Mouse (Mus musculus) lung, postnatal 0 days (tissue): ENCODE measurements around the gene Stpg3. TPM values are rescaled to one million over a fixed set of nuclear protein-coding genes. Genes with fewer than 3 reads are reported as not detected.
"Not testable (repeated sequence)": the region's sequence is repeated elsewhere in the genome, so short reads cannot be mapped to it uniquely, and the experiment has no call there.

Experiments
- ATAC-seq: fragments of 200-750 bp; cut with Nextera tagmentation; 2 replicates; pipeline ENCODE4 v1.8.0; 2017; ENCODE audit warnings: moderate library complexity
- DNase-seq: peaks from one replicate; pipeline ENCODE4 v3.0.0-alpha.2; 2016; ENCODE audit warnings: low spot score
- H3K27ac ChIP-seq: fragments of 300-500 bp; sonication (generic); 2 replicates; pipeline ENCODE4 v1.5.1; 2014; ENCODE audit warnings: antibody characterized with exemption, mild to moderate bottlenecking, low read length, mixed read lengths
- H3K27me3 ChIP-seq: fragments of 300-500 bp; sonication (generic); replicated peaks from 2 replicates; pipeline ENCODE4 v1.6.1; 2014; ENCODE audit warnings: low read length, mixed read lengths; ENCODE audit not compliant: insufficient read depth
- H3K36me3 ChIP-seq: fragments of 300-500 bp; sonication (generic); 2 replicates; pipeline ENCODE4 v1.6.1; 2014; ENCODE audit warnings: low read length, mixed read lengths; ENCODE audit not compliant: insufficient read depth
- H3K4me1 ChIP-seq: fragments of 300-500 bp; sonication (generic); 2 replicates; pipeline ENCODE4 v1.6.1; 2014; ENCODE audit warnings: antibody characterized with exemption, low read depth, low read length, mixed read lengths; ENCODE audit not compliant: insufficient read depth
- H3K4me2 ChIP-seq: fragments of 300-500 bp; sonication (generic); replicated peaks from 2 replicates; pipeline ENCODE4 v1.6.1; 2014; ENCODE audit warnings: low read depth, mild to moderate bottlenecking, low read length, moderate library complexity, mixed read lengths
- H3K4me3 ChIP-seq: fragments of 300-500 bp; sonication (generic); 2 replicates; pipeline ENCODE4 v1.5.1; 2014; ENCODE audit warnings: low read depth, low read length
- H3K9ac ChIP-seq: fragments of 300-500 bp; sonication (generic); replicated peaks from 2 replicates; pipeline ENCODE4 v1.6.1; 2014; ENCODE audit warnings: low read depth, mild to moderate bottlenecking
- H3K9me3 ChIP-seq: fragments of 300-500 bp; sonication (generic); 2 replicates; pipeline ENCODE4 v1.6.1; 2016; ENCODE audit warnings: low read length, mixed read lengths
- CTCF ChIP-seq: IDR thresholded peaks from 2 replicates; pipeline ENCODE4 v1.5.1; 2016; ENCODE audit warnings: antibody characterized with exemption, mild to moderate bottlenecking
- EP300 ChIP-seq: IDR thresholded peaks from 2 replicates; pipeline ENCODE4 v1.6.1; 2016; ENCODE audit warnings: antibody characterized with exemption, mild to moderate bottlenecking, control low read depth
- WGBS: fragments of 180-500 bp; shearing (Covaris S2); extraction: QIAGEN DNeasy Blood & Tissue Kit; methylation state at CpG from one replicate; pipeline ENCODE4 v1.1.7; 2014; 5-methylcytosine and 5-hydroxymethylcytosine counted together
- polyA plus RNA-seq: library from polyadenylated mRNA; unstranded; fragments of >200 nt; fragmentation: Nextera tagmentation; extraction: Ambion mirVana; gene quantifications from 2 replicates; pipeline ENCODE4 v1.2.1, GENCODE M21; 2015

Gene Stpg3
- polyA plus RNA-seq, 1 experiment from 2014 or later, result 0.12 TPM

- Histone ChIP-seq H3K4me1 (peaks cover 11% of the 10 kb centered on the region), H3K4me2 (peak overlapping the region; percentile 84), H3K4me3 (peak overlapping the region; percentile 98)
- peak; percentile 56 for DNase-seq
- H3K27me3 ChIP-seq, H3K9me3 ChIP-seq, H3K27ac ChIP-seq, H3K36me3 ChIP-seq, H3K9ac ChIP-seq, ATAC-seq: not testable (repeated sequence)
- WGBS, result 46% methylated on average over 10 of the region's 12 CpGs
- TF ChIP-seq CTCF, result peak; percentile 61
Measured at GRCm38 (mm10) chr2:25256443-25257109, 42.1 kb upstream of the Stpg3 start.

DNA sequence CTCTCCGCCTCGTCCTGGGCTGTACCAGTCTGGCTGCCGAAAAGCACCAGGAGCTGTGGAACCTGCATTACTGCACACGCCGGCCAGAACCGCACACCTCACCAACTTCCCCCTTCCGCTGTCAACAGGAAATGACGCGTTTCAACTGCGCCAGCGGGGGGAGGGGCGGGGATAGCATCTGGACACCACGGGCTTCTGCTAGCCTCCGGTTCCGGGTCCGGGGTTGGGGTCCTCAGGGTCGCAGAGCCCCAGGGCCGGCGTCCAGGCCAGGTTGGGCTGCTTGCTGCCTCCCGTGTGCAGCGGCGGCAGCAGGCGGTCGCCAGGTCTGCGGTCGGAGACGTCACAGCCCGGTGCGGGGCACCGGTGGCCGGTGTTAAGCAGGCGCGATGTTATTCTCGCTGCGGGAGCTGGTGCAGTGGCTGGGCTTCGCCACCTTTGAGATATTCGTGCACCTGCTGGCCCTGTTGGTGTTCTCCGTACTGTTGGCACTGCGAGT, 40.9 kb upstream of the Stpg3 start, which contains the start of gene Tmem203:
Tmem203 (plus strand) TSS at position 156 of the 496 bp plus-strand sequence.
- H3K9ac ChIP-seq, result peak within 1 kb of the TSS; percentile 90
- no peak for TF ChIP-seq CTCF
- TF ChIP-seq EP300, result peak; percentile 62
- H3K36me3 ChIP-seq, result peaks cover 4% of the 10 kb centered on the region
- under 1% methylated on average over 39 of the region's 39 CpGs for WGBS
- H3K4me3 ChIP-seq, result peak within 1 kb of the TSS; percentile 98
- H3K27ac ChIP-seq, result peak within 1 kb of the TSS; percentile 84
- no peaks in the 10 kb centered on the region for H3K27me3 ChIP-seq
- H3K4me2 ChIP-seq, result peak within 1 kb of the TSS; percentile 84
- peak; percentile 95 for ATAC-seq
- DNase-seq, result peak; percentile 95
- no peaks in the 10 kb centered on the region for H3K9me3 ChIP-seq
- H3K4me1 ChIP-seq, result peaks cover 11% of the 10 kb centered on the region

DNA sequence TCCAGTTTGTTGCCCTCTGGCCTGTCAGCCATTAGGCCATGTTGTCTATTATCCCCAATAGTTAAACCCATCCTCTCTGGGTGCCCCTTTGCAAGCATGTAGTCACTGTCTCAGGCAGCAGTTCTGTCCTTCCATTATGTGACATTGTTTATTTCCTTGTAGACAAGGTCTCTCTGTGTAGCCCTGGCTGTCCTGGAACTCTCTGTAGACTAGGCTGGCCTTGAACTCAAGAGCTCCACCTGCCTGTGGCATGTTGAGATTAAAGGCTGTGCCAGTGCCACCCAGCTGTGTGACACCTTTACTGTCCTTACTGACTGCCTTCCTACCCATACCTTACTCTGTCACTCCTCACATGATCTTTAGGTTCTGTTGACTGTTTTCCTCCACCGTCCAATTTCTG, 37.9 kb upstream of the Stpg3 start:
- H3K4me1 ChIP-seq, result peaks cover 11% of the 10 kb centered on the region
- no peak overlapping the region for H3K4me2 ChIP-seq
- no peaks in the 10 kb centered on the region for H3K9me3 ChIP-seq
- DNase-seq (no peak), ATAC-seq (no peak)
- H3K36me3 ChIP-seq, result peaks cover 22% of the 10 kb centered on the region
- H3K27me3 ChIP-seq, result no peaks in the 10 kb centered on the region
- no peak overlapping the region for H3K4me3 ChIP-seq
- H3K9ac ChIP-seq, result no peak overlapping the region
- TF ChIP-seq CTCF (peak; percentile 58), EP300 (no peak)
- H3K27ac ChIP-seq, result no peak overlapping the region
- WGBS, result 72% methylated on average over 1 of the region's 1 CpGs

DNA sequence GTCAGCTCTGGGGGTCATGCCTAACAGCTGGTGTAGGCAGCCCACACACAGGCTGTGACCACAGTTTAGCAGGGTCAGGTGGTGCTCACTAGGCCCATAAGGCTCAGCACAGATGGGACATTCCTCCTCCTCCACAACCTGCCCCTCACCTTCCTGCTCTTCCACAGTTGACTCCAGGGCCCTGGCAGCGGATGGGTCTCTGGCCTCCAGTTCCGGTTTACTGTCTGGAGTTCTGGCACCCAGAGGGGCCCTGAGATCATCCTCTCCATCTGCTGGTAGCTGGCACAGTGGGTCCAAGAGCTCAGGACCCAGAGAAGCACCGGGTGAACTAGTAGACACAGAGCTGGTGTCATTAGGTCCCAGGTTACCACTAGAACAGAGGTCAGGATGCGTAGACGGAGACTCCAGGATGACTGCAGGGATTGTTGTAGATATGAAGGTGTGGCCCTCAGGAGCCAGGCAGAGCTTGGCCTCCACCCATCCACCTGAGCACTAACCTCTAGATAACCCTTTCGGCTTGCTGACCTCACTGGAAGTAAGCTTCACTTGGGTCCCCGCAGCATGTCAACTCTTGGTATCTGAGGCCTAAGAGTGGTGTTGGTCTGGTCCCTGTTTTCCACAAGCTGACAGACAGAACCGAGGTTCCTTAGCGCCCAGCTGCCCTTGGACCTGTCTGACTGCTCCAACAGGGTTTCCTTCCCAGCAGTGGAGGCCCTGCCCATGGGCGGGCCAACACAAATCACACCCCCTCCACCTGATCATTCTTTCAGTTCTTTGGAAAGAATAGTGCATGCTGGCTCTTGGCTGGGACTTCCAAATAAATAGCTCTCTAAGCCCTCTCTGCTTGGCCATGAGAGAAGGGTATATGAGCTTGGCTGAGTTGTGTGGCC, 32.0 kb upstream of the Stpg3 start, which contains the start of gene AL732309.1:
AL732309.1 (minus strand) TSS at position 681 of the 890 bp plus-strand sequence.
- peaks cover 7% of the 10 kb centered on the region; the same call in 1 of the 2 replicates for H3K27me3 ChIP-seq
- H3K4me2 ChIP-seq, result no peak within 1 kb of the TSS
- H3K4me1 ChIP-seq, result peaks cover 7% of the 10 kb centered on the region; the same call in 1 of the 2 replicates
- H3K36me3 ChIP-seq, result peaks cover 24% of the 10 kb centered on the region
- TF ChIP-seq CTCF (no peak), EP300 (no peak)
- no peak within 1 kb of the TSS for H3K27ac ChIP-seq
- WGBS, result 79% methylated on average over 10 of the region's 10 CpGs
- H3K4me3 ChIP-seq, result no peak within 1 kb of the TSS
- no peak within 1 kb of the TSS for H3K9ac ChIP-seq
- DNase-seq (peak; percentile 26), ATAC-seq (peak; percentile 38; the same call in 1 of the 2 replicates)
- no peaks in the 10 kb centered on the region for H3K9me3 ChIP-seq

GRCm38 (mm10) chr2:25244144-25244543, 29.7 kb upstream of the Stpg3 start:
- H3K9me3 ChIP-seq, result no peaks in the 10 kb centered on the region
- H3K4me2 ChIP-seq, result no peak overlapping the region
- no peak overlapping the region for H3K9ac ChIP-seq
- H3K36me3 ChIP-seq, result peaks cover 15% of the 10 kb centered on the region; the same call in 1 of the 2 replicates
- DNase-seq (no peak), ATAC-seq (no peak)
- H3K4me1 ChIP-seq, result peaks cover 11% of the 10 kb centered on the region
- H3K27ac ChIP-seq, result no peak overlapping the region
- H3K27me3 ChIP-seq, result peaks cover 9% of the 10 kb centered on the region; the same call in 1 of the 2 replicates
- TF ChIP-seq CTCF (no peak), EP300 (no peak)
- no peak overlapping the region for H3K4me3 ChIP-seq
- 83% methylated on average over 4 of the region's 4 CpGs for WGBS

- no peak for ATAC-seq
- no peak for TF ChIP-seq CTCF
- TF ChIP-seq EP300, result no peak
- Histone ChIP-seq H3K9me3 (no peaks in the 10 kb centered on the region), H3K4me2 (no peak overlapping the region), H3K9ac (no peak overlapping the region), H3K27me3 (peaks cover 9% of the 10 kb centered on the region; the same call in 1 of the 2 replicates), H3K4me1 (peaks cover 11% of the 10 kb centered on the region), H3K36me3 (0 out of 2 replicates have a peak, but pooled peaks cover 10% of the 10 kb centered on the region), H3K4me3 (no peak overlapping the region), H3K27ac (no peak overlapping the region)
- no peak for DNase-seq
- WGBS, result 70% methylated on average over 8 of the region's 8 CpGs
Measured at GRCm38 (mm10) chr2:25243342-25243741, 28.9 kb upstream of the Stpg3 start.
